Mouse (Mus musculus) cortical plate, adult 2 months (tissue): ENCODE measurements around the gene 2810459M11Rik. TPM values are rescaled to one million over a fixed set of nuclear protein-coding genes. Genes with fewer than 3 reads are reported as not detected.
"Not testable (repeated sequence)": the region's sequence is repeated elsewhere in the genome, so short reads cannot be mapped to it uniquely, and the experiment has no call there.

Experiments used
- H3K27ac ChIP-seq: fragments of 200-500 bp; 2 replicates; pipeline ENCODE4 v1.5.1; 2012; ENCODE audit warnings: low read length, control low read depth, inconsistent platforms; ENCODE audit not compliant: insufficient read depth
- H3K4me1 ChIP-seq: fragments of 200-500 bp; 2 replicates; pipeline ENCODE4 v1.6.1; 2011; ENCODE audit warnings: low read length; ENCODE audit not compliant: control insufficient read depth, insufficient read depth
- H3K4me3 ChIP-seq: fragments of 200-500 bp; 2 replicates; pipeline ENCODE4 v1.5.1; 2011; ENCODE audit warnings: mild to moderate bottlenecking, low read length, control low read depth; ENCODE audit not compliant: insufficient read depth
- CTCF ChIP-seq: fragments of 200-500 bp; IDR thresholded peaks from 2 replicates; pipeline ENCODE4 v1.5.1; 2011; ENCODE audit warnings: mild to moderate bottlenecking, control low read depth, low read length; ENCODE audit not compliant: insufficient read depth; ENCODE audit errors: extremely low read depth
- POLR2A ChIP-seq: fragments of 200-500 bp; IDR thresholded peaks from 2 replicates; pipeline ENCODE4 v1.6.1; 2011; ENCODE audit warnings: mild to moderate bottlenecking, low read length, control low read depth; ENCODE audit not compliant: insufficient read depth; ENCODE audit errors: extremely low read depth
- polyA plus RNA-seq: library from polyadenylated mRNA; depleted of rRNA; stranded (reverse); fragments of >200 nt; gene quantifications from 2 replicates; pipeline ENCODE4 v1.2.3, GENCODE M21; 2012; rRNA removed

Gene 2810459M11Rik
- polyA plus RNA-seq = 11.1 and 11.3 TPM in 2 replicates

DNA sequence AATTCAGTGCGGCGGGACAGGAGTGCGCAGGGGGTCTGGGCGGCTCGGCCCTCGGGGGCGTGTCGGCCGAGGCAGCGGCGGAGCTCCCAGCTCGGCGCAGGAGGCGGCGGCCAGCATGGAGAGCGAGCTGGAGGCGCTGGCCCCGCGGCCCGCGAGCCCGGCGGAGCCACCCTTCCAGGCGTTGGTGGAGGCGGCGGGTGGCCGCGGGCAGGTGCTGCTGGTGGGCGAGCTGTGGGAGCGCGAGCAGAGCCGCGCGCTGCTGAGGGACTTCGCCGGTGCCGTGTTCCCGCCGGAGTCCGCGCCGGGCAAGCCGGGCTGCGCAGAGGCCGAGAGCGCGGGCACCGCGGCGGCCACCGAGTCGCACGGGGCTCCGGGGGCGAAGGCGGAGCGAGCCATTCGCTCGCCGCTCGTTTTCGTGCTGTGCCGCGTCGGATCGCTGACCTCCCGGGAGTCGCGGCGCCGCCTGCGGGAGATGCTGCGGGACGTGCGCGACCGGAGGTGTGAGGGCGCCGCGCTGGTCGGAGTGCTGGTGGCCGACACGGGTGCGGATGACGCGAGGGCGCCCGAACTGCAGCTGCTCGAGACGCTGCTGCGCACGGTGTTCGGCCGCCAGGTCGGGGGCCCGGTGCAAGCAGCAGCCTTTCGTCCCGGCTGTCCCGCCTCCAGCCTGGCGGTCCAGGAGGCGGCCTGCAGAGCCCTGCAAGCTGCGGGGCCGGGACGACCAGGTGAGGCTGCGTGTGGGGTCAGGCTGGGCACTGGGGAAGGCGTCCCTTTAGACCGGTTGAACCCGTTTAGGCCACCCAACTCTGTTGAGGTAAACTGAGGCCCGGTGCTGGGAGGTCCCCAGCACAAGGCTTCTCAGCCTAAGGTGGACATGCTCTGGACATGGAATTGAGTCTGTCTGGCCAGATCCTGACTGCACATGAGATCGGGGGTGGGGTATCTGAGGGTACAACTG lies at the start of gene 2810459M11Rik:
TSS of gene 2810459M11Rik (plus strand) at position 16 of the 958 bp plus-strand sequence.
- TF ChIP-seq POLR2A (no peak), CTCF (no peak)
- no peaks in the 10 kb centered on the region; the same call in 1 of the 2 replicates for H3K4me1 ChIP-seq
- H3K27ac ChIP-seq = peak within 1 kb of the TSS; percentile 80
- peak within 1 kb of the TSS; percentile 63 for H3K4me3 ChIP-seq

DNA sequence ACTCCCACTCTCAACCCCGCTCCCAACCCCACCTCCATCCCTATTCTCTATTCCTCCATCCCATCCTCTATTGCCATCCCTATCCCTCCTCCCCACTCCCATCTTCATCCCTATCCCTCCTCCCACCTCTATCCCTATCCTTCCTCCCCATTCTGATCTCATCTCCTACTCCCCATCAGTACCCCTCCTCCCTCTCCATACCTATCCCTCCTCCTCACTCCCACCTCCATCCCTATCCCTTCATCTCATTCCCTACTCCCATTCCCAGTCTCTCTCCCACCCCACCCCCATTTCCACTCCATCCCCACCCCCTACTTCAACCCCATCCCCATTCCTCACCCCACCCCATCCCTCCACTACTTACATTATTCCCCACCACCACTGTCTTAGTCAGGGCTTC lies 48.4 kb upstream of the 2810459M11Rik start:
- TF ChIP-seq CTCF = no peak
- TF ChIP-seq POLR2A = no peak
- H3K4me3 ChIP-seq = no peak overlapping the region
- H3K4me1 ChIP-seq = no peaks in the 10 kb centered on the region
- H3K27ac ChIP-seq = no peak overlapping the region

GRCm38 (mm10) chr1:85998012-85998411 lies 47.7 kb upstream of the 2810459M11Rik start:
- H3K4me3 ChIP-seq = no peak overlapping the region
- H3K27ac ChIP-seq = no peak overlapping the region
- no peaks in the 10 kb centered on the region for H3K4me1 ChIP-seq
- TF ChIP-seq CTCF (no peak), POLR2A (no peak)

- no peaks in the 10 kb centered on the region for H3K4me1 ChIP-seq
- H3K27ac ChIP-seq = 0 out of 2 replicates have a peak overlapping the region, but pooled peaks have one; percentile 49
- no peak overlapping the region for H3K4me3 ChIP-seq
- TF ChIP-seq POLR2A (no peak), CTCF (no peak)
Measured at GRCm38 (mm10) chr1:85999853-86000570, 45.7 kb upstream of the 2810459M11Rik start.

- TF ChIP-seq CTCF = no peak
- TF ChIP-seq POLR2A = no peak
- no peak overlapping the region for H3K27ac ChIP-seq
- H3K4me1 ChIP-seq = no peaks in the 10 kb centered on the region
- H3K4me3 ChIP-seq = no peak overlapping the region
Measured at GRCm38 (mm10) chr1:86005540-86005939, 40.1 kb upstream of the 2810459M11Rik start.

- TF ChIP-seq POLR2A (no peak), CTCF (no peak)
- Histone ChIP-seq H3K4me3 (no peak overlapping the region), H3K4me1 (no peaks in the 10 kb centered on the region), H3K27ac (no peak overlapping the region)
Measured at GRCm38 (mm10) chr1:86006040-86006439, 39.6 kb upstream of the 2810459M11Rik start.

DNA sequence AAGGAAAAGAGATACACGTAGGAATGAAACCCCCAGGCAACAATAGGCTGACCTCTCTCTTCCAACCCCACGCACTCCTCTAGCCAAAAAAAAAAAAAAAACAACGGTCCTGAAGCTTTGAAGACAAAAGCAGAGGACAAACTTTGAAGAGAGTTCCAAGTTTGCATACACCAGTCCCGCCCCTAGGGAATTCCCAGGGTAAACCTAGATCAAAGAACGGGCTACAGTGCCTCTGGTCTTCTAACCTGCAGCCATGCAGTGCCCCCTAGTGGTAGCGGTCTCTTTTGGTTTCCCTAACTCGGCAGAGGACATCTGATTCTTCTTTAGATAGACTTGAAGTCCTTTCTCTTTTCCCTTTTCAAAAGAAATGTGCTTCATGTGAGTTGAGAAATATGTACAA lies 37.9 kb upstream of the 2810459M11Rik start:
- Histone ChIP-seq H3K4me1 (no peaks in the 10 kb centered on the region), H3K4me3 (no peak overlapping the region), H3K27ac (no peak overlapping the region)
- TF ChIP-seq CTCF = peak; percentile 93
- no peak for TF ChIP-seq POLR2A

DNA sequence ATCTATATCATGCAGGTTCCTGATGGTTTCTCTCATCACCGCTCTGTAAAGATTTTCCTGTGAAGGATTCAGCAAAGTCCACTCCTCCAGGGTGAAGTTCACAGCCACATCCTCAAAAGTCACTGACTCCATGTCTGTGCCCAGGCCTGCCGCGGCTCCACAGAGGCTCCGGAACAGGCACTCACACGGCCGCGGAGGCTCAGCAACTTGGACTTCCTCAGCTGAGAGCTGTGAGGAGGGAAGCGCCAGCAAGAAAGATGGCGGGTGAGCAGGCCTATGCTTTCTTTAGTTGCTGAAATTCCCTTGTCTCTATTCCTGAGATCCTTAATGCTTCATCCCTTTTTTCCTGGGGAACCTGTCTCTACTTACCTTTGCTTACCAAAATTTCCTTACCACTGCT lies 29.9 kb upstream of the 2810459M11Rik start:
- not testable (repeated sequence) for H3K4me1 ChIP-seq, H3K4me3 ChIP-seq, H3K27ac ChIP-seq

- no peak within 1 kb of the TSS for H3K27ac ChIP-seq
- TF ChIP-seq CTCF = no peak
- TF ChIP-seq POLR2A = no peak
- H3K4me3 ChIP-seq = no peak within 1 kb of the TSS
- H3K4me1 ChIP-seq = peaks cover 1% of the 10 kb centered on the region; the same call in 1 of the 2 replicates
Measured at GRCm38 (mm10) chr1:86016516-86016915, 29.1 kb upstream of the 2810459M11Rik start, which contains the start of gene Spata3. TSS of gene Spata3 (plus strand) at chr1:86016816.
